Mouse (Mus musculus): ENCODE measurements around the gene Serpinb9b.

DNA sequence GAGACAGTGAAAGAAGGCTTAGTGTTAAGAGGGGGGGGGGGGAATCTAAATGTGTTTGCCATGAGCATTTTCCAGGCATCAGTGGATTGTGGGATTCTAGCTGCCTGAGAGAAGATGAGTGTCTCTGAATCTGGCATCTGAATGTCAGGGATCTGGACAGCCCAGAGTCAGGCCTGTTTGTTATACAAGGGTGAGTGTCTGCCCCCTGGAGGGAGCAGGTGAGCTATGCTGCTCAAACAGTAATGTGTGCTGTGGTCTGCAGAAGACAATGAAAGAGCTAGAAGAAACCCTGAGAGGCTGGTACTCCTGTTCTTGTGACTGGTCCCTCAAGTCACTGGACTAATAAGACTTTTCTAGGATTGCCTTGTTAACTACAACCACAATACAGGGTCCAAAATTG, 46.8 kb downstream of the Serpinb9b start:
- TF ChIP-seq POLR2A (IDR thresholded peaks at IDR 0.05; ENCODE audit: borderline replicate concordance, extremely low read depth, low read depth, low read length), result no peak
- peak; percentile 93 for TF ChIP-seq CTCF (IDR thresholded peaks at IDR 0.05; ENCODE audit: insufficient read depth, low read length)

All from lung, adult 2 months (tissue).